Mouse (Mus musculus): ENCODE results near the gene Ccdc6.
"Not testable (repeated sequence)": the region's sequence is repeated elsewhere in the genome, so short reads cannot be mapped to it uniquely, and the experiment has no call there.

Gene Ccdc6

DNA sequence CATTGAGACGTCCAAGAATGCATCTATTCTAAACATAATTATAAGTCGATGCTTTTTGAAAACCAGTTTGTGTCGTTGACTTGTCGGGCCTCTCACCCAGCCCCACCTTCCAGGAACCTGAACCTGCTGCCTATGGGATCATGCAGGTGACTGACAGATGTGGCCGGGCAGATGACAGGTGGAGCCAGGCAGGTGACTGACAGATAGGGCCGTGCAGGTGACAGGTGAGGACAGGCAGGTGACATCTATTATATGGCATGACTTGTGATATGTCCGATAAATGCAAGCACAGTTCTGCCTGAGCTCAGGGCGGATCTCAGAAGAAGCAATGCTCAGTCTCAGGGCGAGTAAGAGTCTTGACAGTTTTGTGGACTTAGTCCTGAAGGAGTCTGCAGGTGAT lies 114.4 kb downstream of the Ccdc6 start:
- DNase-seq (ENCODE audit: low spot score) = no peak

DNA sequence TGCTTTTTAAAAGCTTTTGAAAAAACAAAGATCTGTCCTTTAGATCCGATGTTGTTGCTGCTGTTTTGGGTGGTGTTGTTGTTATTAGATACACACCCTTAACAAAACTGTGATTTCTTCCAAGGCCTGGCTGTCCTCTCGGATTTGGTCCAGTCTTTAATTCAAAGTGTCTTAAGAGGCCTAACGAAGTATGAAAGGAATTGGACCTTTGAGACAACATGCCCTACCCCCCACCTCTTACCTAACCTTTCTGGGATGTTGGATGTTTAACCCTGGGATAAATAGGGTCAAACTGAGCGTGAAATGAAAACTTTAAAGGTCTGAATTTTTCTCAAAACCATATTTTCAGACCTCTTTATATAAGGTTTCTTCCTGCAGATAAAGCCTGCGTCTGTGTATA lies 124.0 kb downstream of the Ccdc6 start:
- no peak for DNase-seq (ENCODE audit: low spot score)

DNA sequence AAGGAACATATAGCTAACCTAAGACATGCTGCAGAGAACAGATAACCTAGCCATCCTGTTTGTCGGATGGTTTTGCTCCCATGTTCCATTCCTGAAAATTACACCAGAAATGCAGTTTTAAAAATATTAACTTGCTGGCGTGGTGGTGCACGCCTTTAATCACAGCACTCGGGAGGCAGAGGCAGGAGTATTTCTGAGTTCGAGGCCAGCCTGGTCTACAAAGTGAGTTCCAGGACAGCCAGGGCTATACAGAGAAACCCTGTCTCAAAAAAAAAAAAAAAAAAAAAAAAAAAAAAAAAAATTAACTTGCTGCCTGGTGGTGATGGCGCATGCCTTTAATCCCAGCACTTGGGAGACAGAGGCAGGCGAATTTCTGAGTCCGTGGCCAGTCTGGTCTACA lies 125.3 kb downstream of the Ccdc6 start:
- DNase-seq (ENCODE audit: low spot score) = not testable (repeated sequence)

DNA sequence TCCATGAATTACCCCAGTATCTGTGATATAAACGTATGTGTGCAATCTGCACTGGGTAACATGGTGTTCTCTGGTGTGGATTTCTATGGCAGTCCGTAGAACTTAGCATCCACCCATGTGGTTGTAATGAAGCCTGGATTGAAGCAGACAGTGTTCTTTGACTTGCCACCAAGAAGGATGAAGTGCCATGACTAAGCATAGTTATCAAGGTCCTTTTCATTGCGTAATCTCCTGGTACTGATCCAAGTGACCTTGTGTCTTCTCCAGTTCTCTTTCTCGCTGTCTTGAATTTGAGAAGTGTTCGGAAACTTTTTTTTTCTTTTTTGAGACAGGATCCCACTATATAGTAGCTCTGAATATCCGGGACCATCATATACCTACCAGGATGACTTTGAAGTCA lies 127.7 kb downstream of the Ccdc6 start:
- DNase-seq (ENCODE audit: low spot score) = no peak

DNA sequence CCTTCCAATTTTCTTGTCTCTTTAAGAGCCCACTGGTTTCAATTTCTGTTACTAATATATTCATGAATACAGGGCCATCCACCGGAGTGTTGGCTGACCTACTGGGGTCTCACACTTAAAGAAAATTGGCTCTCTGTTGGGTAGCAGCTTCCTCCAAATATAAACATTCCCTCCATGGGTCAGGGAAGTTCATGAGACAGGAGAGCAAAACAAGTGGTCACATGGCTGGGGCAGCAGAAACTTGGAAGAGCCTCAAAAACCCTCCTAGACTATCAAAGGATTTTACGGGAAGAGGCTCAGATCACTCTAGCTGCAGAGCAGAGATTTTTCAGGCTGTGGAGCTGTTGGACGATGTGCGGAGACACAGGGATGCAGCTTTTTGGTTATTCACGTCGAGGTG lies 128.8 kb downstream of the Ccdc6 start:
- no peak for DNase-seq (ENCODE audit: low spot score)

DNA sequence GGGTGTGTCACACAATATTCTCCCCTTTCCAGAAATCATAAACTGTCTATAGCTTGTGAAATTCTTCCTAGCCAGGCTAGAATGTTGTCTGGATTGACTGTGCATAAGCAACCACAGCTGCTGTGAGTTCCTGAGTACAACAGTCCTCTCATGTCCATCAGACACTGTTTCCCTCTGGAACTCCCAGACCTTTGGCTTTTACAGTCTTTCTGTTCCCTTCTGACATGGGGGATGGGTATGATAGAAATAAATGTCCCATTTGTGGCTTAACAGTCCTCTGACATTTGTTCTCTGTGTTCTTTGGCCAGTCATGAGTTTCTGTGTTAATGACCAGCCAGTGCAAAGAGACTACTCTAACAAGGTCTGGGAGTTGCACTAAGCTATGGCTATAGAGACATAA lies 129.7 kb downstream of the Ccdc6 start:
- DNase-seq (ENCODE audit: low spot score) = no peak

DNA sequence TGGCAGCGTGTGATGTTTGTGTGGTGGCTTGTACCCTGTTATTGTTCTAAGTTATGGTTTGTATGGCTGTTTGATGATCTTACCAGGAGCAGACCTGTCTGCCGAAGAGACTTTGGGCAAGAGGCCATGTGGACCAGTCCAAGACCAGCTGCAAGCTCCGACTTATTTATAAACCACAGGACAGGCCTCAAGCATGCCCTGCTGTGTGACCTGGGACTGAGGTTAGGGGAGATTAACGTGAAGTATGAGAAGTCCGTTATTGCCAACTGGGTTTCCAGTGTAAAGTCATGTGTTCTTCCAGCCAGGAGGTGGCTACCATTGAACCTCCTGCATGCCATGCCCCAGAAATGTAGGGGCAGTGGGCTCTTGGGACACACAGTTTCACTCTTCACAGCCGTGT lies 133.4 kb downstream of the Ccdc6 start:
- no peak for DNase-seq (ENCODE audit: low spot score)

DNA sequence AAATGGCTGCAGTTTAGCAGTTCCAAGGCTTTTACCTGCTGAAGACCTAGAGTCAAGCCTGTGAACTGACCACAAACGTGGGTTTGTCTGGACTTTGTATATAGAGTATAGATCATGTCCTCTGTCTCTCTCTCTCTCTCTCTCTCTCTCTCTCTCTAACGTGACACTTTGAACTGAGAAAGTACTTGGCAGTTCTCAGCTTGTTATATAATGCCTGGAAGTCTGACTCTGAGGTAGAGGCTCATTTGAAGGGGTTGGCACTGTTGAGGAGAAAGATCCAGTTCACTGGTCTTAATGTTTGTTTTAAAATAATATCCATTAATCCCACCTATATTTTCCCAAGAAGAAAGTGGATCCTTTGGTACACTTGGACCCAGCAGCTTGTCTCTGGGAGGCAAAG lies 141.0 kb downstream of the Ccdc6 start:
- no peak for DNase-seq (ENCODE audit: low spot score)
